Mouse (Mus musculus): ENCODE measurements around the gene Zfp867. TPM values are rescaled to one million over a fixed set of nuclear protein-coding genes. Genes with fewer than 3 reads are reported as not detected.

Zfp867 gene
- total RNA-seq, 4 experiments from 2014 or later = 5.1 to 9.7 (median 7.3) TPM

DNA sequence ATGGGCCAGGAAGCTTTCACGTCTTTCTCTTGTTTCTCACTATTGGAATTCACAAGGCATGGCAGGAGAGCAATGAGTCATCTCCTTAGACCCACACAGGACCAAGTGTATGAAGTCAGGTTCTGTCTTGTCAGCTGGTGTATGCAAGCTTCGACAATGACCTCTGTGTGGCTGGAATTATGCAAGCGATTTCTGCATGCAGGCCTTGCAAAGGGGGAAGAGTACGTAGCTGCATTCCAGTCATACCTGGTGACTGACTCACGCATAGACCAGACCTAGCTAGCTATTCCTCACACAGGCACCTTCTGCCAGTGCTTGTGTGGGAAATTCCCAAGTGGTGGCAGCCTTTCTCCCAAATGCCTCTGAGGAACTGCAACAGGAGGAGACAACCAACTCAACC is 13.3 kb downstream of the Zfp867 start:
- peak; percentile 88 for DNase-seq

DNA sequence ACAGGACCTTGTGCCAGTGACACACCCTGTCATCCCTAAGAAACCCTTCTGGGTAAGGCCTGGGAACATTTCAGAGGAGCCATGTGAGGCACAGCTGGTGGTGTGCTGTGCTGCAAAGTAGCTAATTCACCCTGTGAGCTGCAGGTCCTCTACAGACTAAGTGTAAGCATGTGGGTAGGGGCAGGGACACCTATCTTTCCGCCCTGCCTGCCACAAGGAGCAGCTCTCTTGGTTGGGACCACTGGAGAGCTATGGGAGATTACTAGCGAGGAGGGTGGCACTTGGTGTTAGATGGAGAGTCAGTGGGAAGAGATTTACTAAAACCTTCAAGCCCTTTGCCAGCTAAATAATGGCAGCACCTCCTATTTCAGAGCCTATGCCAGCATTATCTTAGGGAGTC is 15.4 kb downstream of the Zfp867 start:
- DNase-seq = no peak

DNA sequence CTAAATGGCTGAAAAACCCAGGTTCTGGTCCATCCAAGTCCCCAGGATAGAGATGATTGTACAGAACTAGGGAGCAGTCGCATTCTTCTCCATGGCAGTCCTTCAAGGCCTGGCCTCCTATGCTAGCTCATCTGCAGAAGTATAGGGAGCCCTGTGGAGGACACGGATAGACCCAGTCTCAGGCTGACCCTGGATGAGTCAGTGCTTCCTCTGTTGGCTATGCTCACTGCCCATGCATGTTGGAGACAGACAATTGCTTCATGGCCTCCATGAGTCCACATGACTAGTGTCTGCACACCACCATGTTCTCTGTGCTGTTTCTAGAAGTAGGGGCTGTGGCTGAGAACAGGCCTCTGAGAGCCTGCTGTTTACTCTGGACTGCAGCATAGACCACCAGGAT is 15.9 kb downstream of the Zfp867 start:
- peak; percentile 55 for DNase-seq

DNA sequence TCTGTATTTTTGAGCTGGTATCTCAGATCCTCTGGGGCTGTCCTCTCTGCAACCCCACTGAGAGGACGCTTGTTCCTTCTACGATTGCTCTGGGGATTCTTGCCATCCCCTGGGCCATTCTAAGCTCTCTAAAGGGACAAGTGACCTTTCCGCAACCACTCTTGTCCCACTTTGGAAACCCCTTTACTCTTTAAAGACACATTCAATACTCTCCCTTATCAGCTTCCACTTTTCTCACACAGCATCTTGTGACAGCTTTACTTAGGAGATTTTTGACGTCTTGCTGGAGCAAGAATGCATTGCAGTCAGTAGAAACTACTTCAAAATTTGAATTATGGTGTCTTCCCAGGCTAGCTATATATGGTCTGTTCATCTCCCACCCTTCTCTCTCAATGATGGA is 21.2 kb downstream of the Zfp867 start, which contains the start of gene Snap47:
Gene Snap47 (minus strand): TSS at position 101 of the 400 bp plus-strand sequence.
- no peak for DNase-seq

DNA sequence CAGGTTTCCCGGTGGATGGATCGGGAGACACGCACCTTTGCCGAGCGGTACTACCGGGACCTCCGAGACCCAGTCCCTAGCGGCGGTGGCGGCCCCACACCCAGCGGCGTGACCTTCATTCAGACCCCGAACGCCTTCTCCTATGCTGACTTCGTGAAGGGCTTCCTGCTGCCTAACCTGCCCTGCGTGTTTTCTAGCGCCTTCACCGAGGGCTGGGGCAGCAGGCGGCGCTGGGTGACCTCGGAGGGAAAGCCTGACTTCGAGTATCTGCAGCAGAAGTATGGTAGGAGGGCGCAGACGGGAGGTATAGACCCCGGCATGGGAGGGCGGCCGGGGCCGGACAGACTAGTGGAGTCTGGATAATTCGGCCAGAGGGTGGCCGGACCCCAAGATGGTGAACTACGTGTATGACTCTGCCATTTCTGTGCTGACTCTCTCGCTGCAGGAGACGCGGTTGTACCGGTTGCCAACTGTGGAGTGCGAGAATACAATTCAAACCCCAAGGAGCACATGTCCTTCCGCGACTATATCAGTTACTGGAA is 22.0 kb downstream of the Zfp867 start:
- no peak for DNase-seq

DNA sequence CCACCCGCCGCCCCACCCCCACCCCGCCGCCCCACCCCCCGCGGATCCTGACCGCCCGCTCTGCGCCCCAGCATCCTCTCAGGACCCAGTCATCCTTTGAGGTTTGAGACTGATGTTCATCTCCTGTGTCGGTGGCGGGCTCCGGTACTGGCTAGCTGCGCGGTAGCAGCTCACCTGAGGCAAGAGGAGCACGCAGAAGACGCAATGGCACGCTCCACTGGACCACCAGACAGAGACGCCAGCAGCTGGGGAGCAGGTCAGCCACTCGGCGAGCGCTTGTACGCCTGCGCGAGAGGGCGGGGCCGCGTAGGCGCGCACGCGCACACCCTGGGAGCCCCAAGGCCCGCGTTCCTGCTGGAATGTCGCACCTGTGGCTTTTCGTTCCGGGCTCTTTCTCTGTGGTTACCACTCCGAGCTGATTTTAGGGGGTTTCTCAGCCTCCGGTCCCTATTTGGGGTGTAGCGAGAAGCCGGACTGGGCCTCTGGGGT is 22.5 kb downstream of the Zfp867 start, which contains the start of gene Jmjd4:
Gene Jmjd4 (plus strand): TSS at position 305 of the 489 bp plus-strand sequence.
- peak; percentile 85 for DNase-seq

DNA sequence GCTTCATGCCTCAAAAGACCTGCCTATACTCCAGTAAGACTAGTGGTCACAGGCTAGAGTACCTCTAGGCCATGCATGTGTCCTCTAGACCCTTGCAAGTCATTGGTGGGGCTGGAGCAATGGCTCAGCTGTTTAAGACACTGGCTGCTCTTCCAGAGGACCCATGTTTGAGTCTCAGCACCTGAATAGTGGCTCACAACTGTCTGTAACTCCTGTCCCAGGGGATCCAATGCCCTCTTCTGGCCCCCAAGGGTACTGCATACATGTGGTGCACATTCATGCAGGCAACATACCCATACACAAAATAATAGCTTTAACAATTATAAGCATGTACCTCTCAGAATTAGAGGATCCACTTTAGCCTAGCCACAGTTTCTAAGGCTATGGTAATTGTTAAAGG is 29.2 kb downstream of the Zfp867 start:
- no peak for DNase-seq

DNA sequence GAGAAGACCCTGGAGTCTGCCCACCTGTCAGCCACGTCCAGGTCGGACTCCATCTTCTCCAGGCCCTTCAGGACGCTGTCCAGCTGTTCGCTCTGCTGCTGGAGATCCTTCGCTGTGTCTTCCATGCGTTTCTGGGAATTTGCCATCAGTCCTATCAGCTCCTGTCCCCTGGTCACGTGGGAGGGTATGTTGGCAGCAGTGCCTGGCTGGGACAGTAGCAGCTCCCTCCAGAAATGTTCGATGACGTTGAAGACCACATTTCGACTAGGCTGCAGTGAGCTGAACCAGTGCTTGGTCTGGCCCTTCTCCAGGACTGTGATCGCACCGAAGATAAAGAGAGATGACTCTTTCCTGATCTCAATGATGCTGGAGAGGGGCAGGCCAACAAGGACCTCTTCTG is 34.3 kb downstream of the Zfp867 start:
- DNase-seq = no peak

DNA sequence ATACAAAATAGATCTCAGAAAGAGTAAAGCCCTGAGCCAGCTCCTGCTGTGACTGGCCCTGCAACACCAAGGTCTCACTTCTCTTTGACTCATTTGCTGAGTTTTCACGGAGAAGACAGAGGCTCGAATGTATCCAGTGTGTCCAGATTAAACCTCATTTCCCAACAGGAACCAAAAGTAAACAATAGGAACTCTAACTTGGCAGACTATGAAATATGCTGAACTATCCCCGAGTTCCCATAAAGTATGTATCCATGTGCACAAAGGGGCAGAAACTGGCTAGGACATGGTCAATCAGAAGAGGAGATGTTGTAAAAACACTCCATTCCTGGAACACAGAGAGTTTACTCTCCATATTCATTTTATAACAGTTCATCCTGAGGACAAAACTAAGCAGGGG is 40.0 kb downstream of the Zfp867 start:
- no peak for DNase-seq

DNA sequence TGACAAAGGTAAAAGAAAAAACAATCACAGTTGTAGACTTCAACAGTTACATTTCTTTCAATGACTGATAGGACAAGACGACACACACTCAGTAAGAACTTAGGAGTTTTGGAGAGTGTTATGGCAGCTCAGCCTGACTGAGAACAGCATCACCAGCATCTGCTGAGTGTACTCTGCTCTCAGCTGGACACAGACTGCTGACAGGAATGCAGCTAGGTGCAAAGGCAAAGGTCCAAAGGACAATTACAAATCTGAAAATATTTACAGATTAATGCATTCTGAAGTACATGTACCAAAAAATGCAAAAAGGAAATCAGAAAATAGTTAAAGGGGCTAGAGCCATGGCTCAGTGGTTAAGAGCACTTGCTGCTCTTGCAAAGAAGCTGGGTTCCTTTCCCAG is 42.3 kb downstream of the Zfp867 start:
- DNase-seq = no peak

DNA sequence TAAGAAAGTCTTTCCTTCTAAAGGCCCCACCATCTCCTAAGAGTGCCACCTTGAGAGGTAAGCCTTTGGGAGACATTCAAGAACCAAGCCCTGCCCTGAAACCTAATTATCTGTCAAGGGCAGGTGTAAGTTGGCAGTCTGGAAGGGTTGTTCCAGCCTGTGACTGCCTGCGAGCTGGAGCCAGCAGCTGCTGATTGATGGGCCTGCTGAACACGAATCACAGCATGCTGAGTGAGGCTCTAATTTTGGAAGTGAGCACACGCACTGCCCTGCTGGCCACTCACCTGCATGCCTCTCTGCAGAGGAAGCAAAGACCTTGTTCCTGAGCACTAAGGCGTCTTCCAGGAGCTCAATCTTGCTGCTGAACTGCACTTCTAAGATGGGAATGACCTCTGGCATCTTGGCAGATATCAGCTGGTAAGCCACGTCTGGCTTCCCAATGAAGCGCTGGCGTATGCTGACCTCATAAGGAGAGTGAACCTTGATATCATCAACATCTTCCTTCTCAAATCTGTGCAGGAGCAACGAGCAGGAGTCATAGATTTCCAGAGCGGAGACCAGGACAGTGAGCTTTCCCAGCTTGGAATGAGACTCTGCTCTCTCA is 44.1 kb downstream of the Zfp867 start:
- DNase-seq = no peak

DNA sequence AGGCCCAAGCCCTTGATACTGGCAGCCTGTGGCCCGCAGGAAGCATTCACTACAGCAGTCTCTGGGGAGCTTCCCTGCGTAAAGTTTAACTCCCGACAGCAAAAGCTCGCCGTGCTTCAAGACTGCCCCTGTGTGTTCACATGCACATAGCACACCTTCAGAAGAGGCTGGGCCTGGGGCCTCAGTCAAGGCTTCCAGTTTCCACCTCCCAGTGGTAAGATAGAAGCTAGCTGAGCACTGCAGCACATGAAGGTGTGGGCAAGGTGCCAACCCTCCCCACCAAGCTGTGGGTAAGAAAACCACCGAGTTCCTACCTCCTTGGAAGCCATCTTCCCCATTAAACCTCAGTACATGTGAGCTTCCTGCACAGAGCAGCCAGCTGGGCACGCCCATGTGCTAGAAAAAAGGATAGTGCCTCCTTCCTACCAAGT is 46.6 kb downstream of the Zfp867 start:
- no peak for DNase-seq

DNA sequence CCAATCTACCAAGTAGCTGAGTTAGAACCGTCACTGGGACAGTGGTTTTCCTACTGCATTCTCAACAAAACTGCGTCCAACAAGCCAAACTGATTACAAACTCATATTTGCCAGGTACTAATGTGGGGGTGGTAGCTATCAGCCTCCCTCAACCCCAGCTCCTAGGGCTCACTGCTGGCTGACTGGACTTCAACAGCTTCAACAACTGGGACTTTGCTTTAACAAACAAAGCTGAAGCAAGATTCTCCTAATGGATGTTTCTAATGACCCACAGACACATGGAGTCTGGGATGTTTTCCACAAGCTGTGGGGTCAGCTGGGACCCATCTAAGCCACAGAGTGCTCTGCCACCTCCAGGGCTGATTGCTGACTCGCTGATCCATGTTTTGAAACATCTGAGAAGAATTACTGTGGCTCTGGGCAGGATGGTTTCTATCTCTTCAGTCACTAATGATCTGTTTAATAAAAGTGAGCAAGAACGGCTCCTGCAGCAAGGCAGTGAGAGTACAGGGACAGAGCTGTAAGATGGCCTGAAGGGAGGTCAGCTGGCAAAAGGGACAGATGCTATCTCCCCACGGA is 49.2 kb downstream of the Zfp867 start:
- no peak for DNase-seq

DNA sequence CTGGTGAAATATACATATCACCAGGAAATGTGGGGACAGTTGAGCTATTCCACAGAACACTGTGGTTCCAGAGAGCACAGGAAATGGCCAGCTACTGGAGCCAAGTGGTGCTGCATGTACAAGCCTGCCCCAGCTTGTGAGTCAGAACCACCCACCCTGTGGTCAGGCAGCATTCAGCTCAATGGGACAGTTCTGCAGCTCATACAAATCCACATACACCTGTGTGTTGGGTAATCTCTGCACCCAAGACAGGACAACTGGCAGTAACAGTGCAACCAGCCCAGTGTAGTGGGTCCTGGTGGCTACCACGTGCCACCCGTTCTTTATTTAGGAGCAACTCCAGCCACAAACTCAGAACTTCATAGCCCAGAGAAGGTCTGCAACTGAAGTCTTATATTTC is 50.3 kb downstream of the Zfp867 start:
- no peak for DNase-seq

DNA sequence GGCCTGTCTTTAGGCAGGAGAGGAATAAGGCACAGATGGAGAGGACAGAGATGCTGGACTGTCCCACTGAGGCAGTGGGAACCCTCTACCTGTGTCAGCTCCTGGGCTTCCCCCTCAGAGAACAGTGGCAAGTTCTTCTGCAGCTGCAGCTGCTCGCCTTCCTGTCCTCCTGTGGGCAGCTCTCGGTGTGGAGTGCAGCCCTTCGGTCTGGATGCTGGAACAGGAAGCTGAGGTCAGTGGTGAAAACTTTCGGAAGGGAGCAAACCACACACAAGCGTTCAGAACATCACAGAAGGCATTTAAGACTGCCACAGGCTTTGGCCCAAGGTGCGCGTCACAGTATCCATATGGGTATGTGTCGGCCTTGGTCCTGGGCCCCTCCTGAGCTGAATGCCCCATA is 50.8 kb downstream of the Zfp867 start:
- DNase-seq = no peak

DNA sequence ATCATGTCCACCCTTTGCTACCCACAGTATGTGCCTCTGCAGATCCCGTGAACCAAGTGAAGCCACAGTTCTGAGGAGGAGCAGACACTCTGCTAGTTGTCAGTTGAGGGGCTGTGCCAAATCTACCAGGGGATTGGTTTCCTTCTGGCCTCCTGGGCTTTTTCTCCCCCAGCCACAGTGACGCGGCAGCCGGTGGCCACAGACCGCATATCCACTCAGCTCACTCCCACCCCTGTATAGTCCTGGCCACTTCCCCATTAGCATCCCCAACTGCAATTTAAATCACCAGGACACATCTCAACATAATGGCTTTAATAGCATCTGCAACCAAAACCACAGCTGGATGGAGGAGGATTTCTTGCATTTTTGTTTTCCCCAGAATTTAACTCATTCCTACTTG is 53.6 kb downstream of the Zfp867 start:
- DNase-seq = no peak

DNA sequence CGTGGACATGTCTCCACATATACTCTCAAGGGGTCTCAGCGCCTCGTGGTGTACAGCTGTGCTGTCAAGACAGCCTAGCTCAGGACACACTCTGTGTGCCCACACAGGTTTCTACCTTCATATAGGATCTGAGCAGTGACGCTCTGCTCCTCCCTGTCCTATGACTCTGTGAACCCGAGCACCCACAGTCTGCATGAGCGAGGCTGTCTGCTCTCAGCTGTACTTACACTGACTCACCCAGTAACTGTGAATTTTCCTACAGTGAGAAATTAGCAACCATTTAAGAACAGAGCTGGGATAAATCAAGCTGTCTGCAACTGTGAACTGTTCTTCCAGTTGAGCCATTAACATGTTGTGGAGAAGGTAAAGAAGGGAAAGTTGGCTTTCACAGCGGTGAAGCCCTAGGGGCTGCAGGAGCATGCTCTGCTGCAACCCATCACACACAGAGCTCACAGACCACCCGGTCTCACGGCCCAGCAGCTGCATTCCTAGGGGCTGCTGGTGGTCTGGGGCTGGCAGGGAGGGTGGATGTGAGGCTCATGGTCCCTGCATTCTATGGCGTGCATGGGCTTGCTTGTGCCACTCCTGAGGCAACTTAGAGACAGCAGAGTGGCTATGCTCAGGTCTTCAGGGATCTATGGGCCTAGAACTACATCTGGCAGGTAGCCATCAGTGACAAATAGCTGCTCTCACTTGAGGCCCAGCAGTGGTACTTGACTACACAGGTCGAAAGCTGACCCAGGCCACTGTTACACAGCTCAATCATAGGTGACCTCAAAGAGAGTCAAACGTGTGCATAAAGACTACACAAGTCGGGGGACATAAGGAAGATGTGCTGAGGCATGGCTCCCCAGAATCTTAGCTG is 59.0 kb downstream of the Zfp867 start:
- no peak for DNase-seq

DNA sequence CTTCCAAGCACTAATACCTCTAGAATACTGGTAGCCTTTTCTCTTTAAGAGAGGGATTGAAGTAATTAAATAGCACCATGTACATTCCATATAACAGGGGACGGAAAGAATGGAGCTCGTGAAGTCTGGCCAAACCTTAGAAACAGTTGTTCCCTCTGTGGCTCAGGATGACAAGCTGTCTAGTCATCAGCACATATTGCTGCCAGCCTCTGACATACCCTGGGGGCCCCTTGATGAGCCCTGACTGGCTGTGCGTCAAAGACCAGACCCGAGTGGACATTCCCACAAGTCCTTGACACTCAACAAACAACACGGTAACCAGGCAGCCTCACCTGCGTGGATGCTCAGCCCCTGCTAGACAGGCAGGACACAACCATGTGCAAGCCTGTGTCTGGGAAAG is 60.2 kb downstream of the Zfp867 start:
- no peak for DNase-seq

Other genes starting within 250 kb of the Zfp867 start
- gene Arf1, start 244.2 kb downstream of the Zfp867 start, total RNA-seq (2022) = 100 to 1,000 TPM; 408 to 506 (median 446) TPM
- gene Wnt3a, start 181.7 kb downstream of the Zfp867 start, total RNA-seq (2022) = not detected
- 1 to 10 TPM; 1.2 to 1.5 (median 1.5) TPM for gene Wnt9a, start 165.5 kb downstream of the Zfp867 start, total RNA-seq (2022)
- not detected for gene Prss38, start 96.8 kb downstream of the Zfp867 start, total RNA-seq (2022)
- gene Jmjd4, start 22.4 kb downstream of the Zfp867 start, total RNA-seq (2022) = 10 to 100 TPM; 10.4 to 12.1 (median 11.1) TPM
- gene Snap47, start 21.3 kb downstream of the Zfp867 start, total RNA-seq (2022) = 100 to 1,000 TPM; 106 to 112 (median 108) TPM
- 10 to 100 TPM; 15.4 to 23.8 (median 20.3) TPM for gene Zkscan17, start 54.3 kb upstream of the Zfp867 start, total RNA-seq (2022)
- gene Nlrp3, start 69.1 kb upstream of the Zfp867 start, total RNA-seq (2022) = 1 to 10 TPM; 1.0 to 1.6 (median 1.3) TPM
- not detected for gene Olfr222, start 103.8 kb upstream of the Zfp867 start, total RNA-seq (2022)
- not detected for gene Olfr223, start 120.8 kb upstream of the Zfp867 start, total RNA-seq (2022)
- gene Mprip, start 188.8 kb upstream of the Zfp867 start, total RNA-seq (2022) = 100 to 1,000 TPM; 180 to 290 (median 232) TPM

Data from adrenal gland, adult 8-10 months (tissue).